Mouse (Mus musculus) heart, embryonic 14.5 days (tissue): ENCODE measurements around the gene Lpin2. TPM values are rescaled to one million over a fixed set of nuclear protein-coding genes. Genes with fewer than 3 reads are reported as not detected.

Source experiments
- ATAC-seq: fragments of 200-750 bp; cut with Nextera tagmentation; 2 replicates; pipeline ENCODE4 v1.8.0; 2017; ENCODE audit warnings: low read depth, moderate TSS enrichment; ENCODE audit not compliant: insufficient number of reproducible peaks, insufficient read depth, low FRiP score
- H3K27ac ChIP-seq, 2 experiments: fragments of 200-500 bp in 1 of 2; fragments of 300-500 bp in 1 of 2; sonication (generic) in 1 of 2; replicated peaks in 1 of 2; 2 replicates each; pipeline ENCODE4 v1.5.1; 2012 to 2014; ENCODE audit warnings: low read depth in 2 of 2, low read length in 2 of 2, control low read depth in 1 of 2, mild to moderate bottlenecking in 1 of 2, mixed read lengths in 1 of 2; ENCODE audit not compliant: control insufficient read depth in 1 of 2, insufficient read depth in 1 of 2
- H3K27me3 ChIP-seq: fragments of 300-500 bp; sonication (generic); 2 replicates; pipeline ENCODE4 v1.6.1; 2014; ENCODE audit warnings: mild to moderate bottlenecking, low read length, control low read depth; ENCODE audit not compliant: control insufficient read depth, insufficient read depth
- H3K36me3 ChIP-seq: fragments of 300-500 bp; sonication (generic); 2 replicates; pipeline ENCODE4 v1.6.1; 2014; ENCODE audit warnings: mild to moderate bottlenecking, control low read depth, low read length, mixed read lengths; ENCODE audit not compliant: control insufficient read depth, insufficient read depth
- H3K4me1 ChIP-seq, 2 experiments: fragments of 200-500 bp in 1 of 2; fragments of 300-500 bp in 1 of 2; sonication (generic) in 1 of 2; 2 replicates each; pipeline ENCODE4 v1.6.1; 2012 to 2014; ENCODE audit warnings: low read length in 2 of 2, control low read depth in 1 of 2, mixed read lengths in 1 of 2; ENCODE audit not compliant: control insufficient read depth in 2 of 2, insufficient read depth in 2 of 2
- H3K4me2 ChIP-seq: fragments of 300-500 bp; sonication (generic); 2 replicates; pipeline ENCODE4 v1.6.1; 2014; ENCODE audit warnings: mild to moderate bottlenecking, low read length
- H3K4me3 ChIP-seq, 2 experiments: fragments of 200-500 bp in 1 of 2; fragments of 300-500 bp in 1 of 2; sonication (generic) in 1 of 2; 2 replicates each; pipeline ENCODE4 v1.5.1; 2012 to 2014; ENCODE audit warnings: low read length in 2 of 2, mild to moderate bottlenecking in 2 of 2, control low read depth in 1 of 2, low read depth in 1 of 2, moderate library complexity in 1 of 2; ENCODE audit not compliant: control insufficient read depth in 1 of 2, insufficient read depth in 1 of 2
- H3K9ac ChIP-seq: fragments of 300-500 bp; sonication (generic); 2 replicates; pipeline ENCODE4 v1.6.1; 2014; ENCODE audit warnings: mild to moderate bottlenecking, low read length
- H3K9me3 ChIP-seq: fragments of 300-500 bp; sonication (generic); 2 replicates; pipeline ENCODE4 v1.6.1; 2016; ENCODE audit warnings: low read length, control low read depth; ENCODE audit not compliant: control insufficient read depth
- WGBS: fragments of 180-500 bp; shearing (Covaris S2); extraction: QIAGEN DNeasy Blood & Tissue Kit; methylation state at CpG from one replicate; pipeline ENCODE4 v1.1.7; 2014; 5-methylcytosine and 5-hydroxymethylcytosine counted together
- polyA plus RNA-seq: library from polyadenylated mRNA; unstranded; fragments of >200 nt; fragmentation: Nextera tagmentation; extraction: Ambion mirVana; gene quantifications from 2 replicates; pipeline ENCODE4 v1.2.1, GENCODE M21; 2014

Gene Lpin2
- polyA plus RNA-seq, 1 experiment from 2014 or later: 15.2 TPM

GRCm38 (mm10) chr17:71283237-71283636 is 100.9 kb downstream of the Lpin2 start:
- peak; percentile 60 for ATAC-seq

GRCm38 (mm10) chr17:71284890-71285289 is 102.5 kb downstream of the Lpin2 start:
- Histone ChIP-seq H3K4me1 (peaks cover 43 to 71% of the 10 kb centered on the region in 2 experiments), H3K9ac (peak overlapping the region; percentile 14; the same call in 1 of the 2 replicates), H3K4me3 (no peak overlapping the region), H3K9me3 (no peaks in the 10 kb centered on the region), H3K4me2 (peak overlapping the region; percentile 38), H3K27ac (peak overlapping the region; percentile 58 to 73; a peak in 3 of 4 replicates), H3K36me3 (no peaks in the 10 kb centered on the region), H3K27me3 (no peaks in the 10 kb centered on the region)
- peak; percentile 28; the same call in 1 of the 2 replicates for ATAC-seq
- WGBS: 5% methylated on average over 6 of the region's 6 CpGs

More at GRCm38 (mm10) chr17:71283237-71283636, 100.9 kb downstream of the Lpin2 start:
- 29% methylated on average over 4 of the region's 4 CpGs for whole genome bisulfite sequencing
- Histone ChIP-seq H3K9ac (no peak overlapping the region), H3K4me3 (no peak overlapping the region), H3K9me3 (no peaks in the 10 kb centered on the region), H3K4me1 (peaks cover 38 to 59% of the 10 kb centered on the region in 2 experiments), H3K27ac (peak overlapping the region; percentile 57 to 75; a peak in 3 of 4 replicates), H3K27me3 (no peaks in the 10 kb centered on the region), H3K4me2 (no peak overlapping the region), H3K36me3 (no peaks in the 10 kb centered on the region)

GRCm38 (mm10) chr17:71285929-71286328 is 103.6 kb downstream of the Lpin2 start:
- Histone ChIP-seq H3K36me3 (no peaks in the 10 kb centered on the region), H3K27me3 (no peaks in the 10 kb centered on the region), H3K4me1 (peaks cover 52 to 76% of the 10 kb centered on the region in 2 experiments), H3K4me3 (no peak overlapping the region), H3K9ac (peak overlapping the region; percentile 14; the same call in 1 of the 2 replicates), H3K27ac (peak overlapping the region; percentile 30 to 73), H3K4me2 (no peak overlapping the region), H3K9me3 (no peaks in the 10 kb centered on the region)
- WGBS: 18% methylated on average over 6 of the region's 6 CpGs
- peak; percentile 82 for ATAC-seq

GRCm38 (mm10) chr17:71287586-71287985 is 105.2 kb downstream of the Lpin2 start:
- 90% methylated on average over 7 of the region's 7 CpGs for WGBS

GRCm38 (mm10) chr17:71288145-71288758 is 105.9 kb downstream of the Lpin2 start:
- Histone ChIP-seq H3K27ac (no peak overlapping the region), H3K9me3 (no peaks in the 10 kb centered on the region), H3K4me3 (no peak overlapping the region), H3K36me3 (no peaks in the 10 kb centered on the region), H3K9ac (no peak overlapping the region), H3K27me3 (no peaks in the 10 kb centered on the region), H3K4me1 (peaks cover 57 to 89% of the 10 kb centered on the region in 2 experiments), H3K4me2 (no peak overlapping the region)
- no peak for ATAC-seq
- WGBS: 85% methylated on average over 11 of the region's 11 CpGs

More at GRCm38 (mm10) chr17:71287586-71287985, 105.2 kb downstream of the Lpin2 start:
- no peaks in the 10 kb centered on the region for H3K27me3 ChIP-seq
- H3K9me3 ChIP-seq: no peaks in the 10 kb centered on the region
- peaks cover 56 to 87% of the 10 kb centered on the region in 2 experiments for H3K4me1 ChIP-seq
- H3K9ac ChIP-seq: no peak overlapping the region
- no peak for ATAC-seq
- H3K27ac ChIP-seq: no peak overlapping the region
- H3K36me3 ChIP-seq: no peaks in the 10 kb centered on the region
- no peak overlapping the region for H3K4me3 ChIP-seq
- no peak overlapping the region for H3K4me2 ChIP-seq

- Histone ChIP-seq H3K4me1 (peaks cover 53 to 90% of the 10 kb centered on the region in 2 experiments), H3K9ac (no peak overlapping the region), H3K27ac (no peak overlapping the region), H3K9me3 (no peaks in the 10 kb centered on the region), H3K4me2 (no peak overlapping the region), H3K4me3 (no peak overlapping the region), H3K36me3 (no peaks in the 10 kb centered on the region), H3K27me3 (no peaks in the 10 kb centered on the region)
- WGBS: 83% methylated on average over 10 of the region's 10 CpGs
- ATAC-seq: no peak
These were observed 106.6 kb downstream of the Lpin2 start for GRCm38 (mm10) chr17:71288808-71289548.

- WGBS: 32% methylated on average over 6 of the region's 6 CpGs
- peak overlapping the region; percentile 21; the same call in 1 of the 2 replicates for H3K9ac ChIP-seq
These were observed 107.3 kb downstream of the Lpin2 start for GRCm38 (mm10) chr17:71289572-71290176.

More at GRCm38 (mm10) chr17:71289572-71290176, 107.3 kb downstream of the Lpin2 start:
- no peaks in the 10 kb centered on the region for H3K27me3 ChIP-seq
- no peaks in the 10 kb centered on the region for H3K9me3 ChIP-seq
- H3K36me3 ChIP-seq: no peaks in the 10 kb centered on the region
- peak overlapping the region; percentile 44 to 77; a peak in 2 of 4 replicates for H3K27ac ChIP-seq
- peaks cover 51 to 83% of the 10 kb centered on the region in 2 experiments for H3K4me1 ChIP-seq
- ATAC-seq: no peak
- no peak overlapping the region for H3K4me2 ChIP-seq
- no peak overlapping the region for H3K4me3 ChIP-seq
